Mouse (Mus musculus) midbrain, embryonic 11.5 days (tissue): ENCODE measurements around the gene Zfp945. TPM values are rescaled to one million over a fixed set of nuclear protein-coding genes. Genes with fewer than 3 reads are reported as not detected.

Experiments
- ATAC-seq: fragments of 200-750 bp; cut with Nextera tagmentation; 2 replicates; pipeline ENCODE4 v1.8.0; 2017; ENCODE audit warnings: moderate TSS enrichment, moderate library complexity; ENCODE audit not compliant: low FRiP score
- DNase-seq: peaks from one replicate; pipeline ENCODE4 v3.0.0; 2015; ENCODE audit warnings: low spot score; ENCODE audit errors: missing footprints
- H3K27ac ChIP-seq: fragments of 300-500 bp; sonication (generic); 2 replicates; pipeline ENCODE4 v1.5.1; 2014; ENCODE audit warnings: low read depth, low read length
- H3K27me3 ChIP-seq: fragments of 300-500 bp; sonication (generic); 2 replicates; pipeline ENCODE4 v1.6.1; 2014; ENCODE audit warnings: mild to moderate bottlenecking, low read length, moderate library complexity, mixed read lengths; ENCODE audit not compliant: control insufficient read depth, insufficient read depth
- H3K36me3 ChIP-seq: fragments of 300-500 bp; sonication (generic); 2 replicates; pipeline ENCODE4 v1.6.1; 2014; ENCODE audit warnings: mild to moderate bottlenecking, low read length, moderate library complexity, mixed read lengths; ENCODE audit not compliant: control insufficient read depth, insufficient read depth
- H3K4me1 ChIP-seq: fragments of 300-500 bp; sonication (generic); 2 replicates; pipeline ENCODE4 v1.6.1; 2014; ENCODE audit warnings: low read length; ENCODE audit not compliant: control insufficient read depth, insufficient read depth
- H3K4me2 ChIP-seq: fragments of 300-500 bp; sonication (generic); 2 replicates; pipeline ENCODE4 v1.6.1; 2014; ENCODE audit warnings: mild to moderate bottlenecking, moderate library complexity
- H3K4me3 ChIP-seq: fragments of 300-500 bp; sonication (generic); 2 replicates; pipeline ENCODE4 v1.5.1; 2014; ENCODE audit warnings: low read depth, low read length
- H3K9ac ChIP-seq: fragments of 300-500 bp; sonication (generic); 2 replicates; pipeline ENCODE4 v1.6.1; 2014; ENCODE audit warnings: low read length
- H3K9me3 ChIP-seq: fragments of 300-500 bp; sonication (generic); 2 replicates; pipeline ENCODE4 v1.6.1; 2016; ENCODE audit warnings: low read length; ENCODE audit not compliant: control insufficient read depth
- WGBS: fragments of 180-500 bp; shearing (Covaris S2); extraction: QIAGEN DNeasy Blood & Tissue Kit; methylation state at CpG from one replicate; pipeline ENCODE4 v1.1.7; 2014; 5-methylcytosine and 5-hydroxymethylcytosine counted together
- polyA plus RNA-seq: library from polyadenylated mRNA; unstranded; fragments of >200 nt; fragmentation: Nextera tagmentation; extraction: Ambion mirVana; gene quantifications from 2 replicates; pipeline ENCODE4 v1.2.1, GENCODE M21; 2014

The Zfp945 gene
- polyA plus RNA-seq, 1 experiment from 2014 or later, result 24.9 TPM

GRCm38 (mm10) chr17:22818199-22818595, 48.7 kb downstream of the Zfp945 start:
- H3K4me2 ChIP-seq, result peak overlapping the region; percentile 41

GRCm38 (mm10) chr17:22817471-22818198, 49.3 kb downstream of the Zfp945 start:
- peak overlapping the region; percentile 89 for H3K9ac ChIP-seq
- peak overlapping the region; percentile 60 for H3K4me3 ChIP-seq
- 2% methylated on average over 28 of the region's 28 CpGs for WGBS
- no peaks in the 10 kb centered on the region for H3K27me3 ChIP-seq
- peak overlapping the region; percentile 86 for H3K27ac ChIP-seq
- peak; percentile 98 for ATAC-seq
- peak overlapping the region; percentile 41 for H3K4me2 ChIP-seq
- peaks cover 2% of the 10 kb centered on the region; the same call in 1 of the 2 replicates for H3K36me3 ChIP-seq
- no peaks in the 10 kb centered on the region for H3K9me3 ChIP-seq
- DNase-seq, result peak; percentile 96
- no peaks in the 10 kb centered on the region for H3K4me1 ChIP-seq

More at GRCm38 (mm10) chr17:22818199-22818595, 48.7 kb downstream of the Zfp945 start:
- Histone ChIP-seq H3K9ac (peak overlapping the region; percentile 89), H3K4me3 (peak overlapping the region; percentile 60), H3K27me3 (no peaks in the 10 kb centered on the region), H3K4me1 (no peaks in the 10 kb centered on the region), H3K9me3 (no peaks in the 10 kb centered on the region), H3K36me3 (peaks cover 2% of the 10 kb centered on the region; the same call in 1 of the 2 replicates), H3K27ac (no peak overlapping the region)
- ATAC-seq, result no peak
- DNase-seq, result peak; percentile 87
- WGBS, result 72% methylated on average over 3 of the region's 3 CpGs

GRCm38 (mm10) chr17:22799707-22800106, 67.2 kb downstream of the Zfp945 start:
- Histone ChIP-seq H3K36me3 (no peaks in the 10 kb centered on the region), H3K9ac (no peak overlapping the region), H3K4me3 (no peak overlapping the region), H3K9me3 (peaks cover 9% of the 10 kb centered on the region), H3K27ac (no peak overlapping the region), H3K4me2 (no peak overlapping the region), H3K27me3 (no peaks in the 10 kb centered on the region), H3K4me1 (no peaks in the 10 kb centered on the region)
- ATAC-seq, result no peak
- DNase-seq, result no peak
- WGBS, result 62% methylated on average over 2 of the region's 2 CpGs

Other genes starting within 250 kb of the Zfp945 start
- gene Vmn2r113, start 75.8 kb upstream of the Zfp945 start, polyA plus RNA-seq, result not detected in 2 replicates
- not detected in 2 replicates for gene Vmn2r-ps130, start 194.0 kb upstream of the Zfp945 start, polyA plus RNA-seq